ENCODE assay signal across 9 mouse cellular contexts in the genomic region with DNA sequence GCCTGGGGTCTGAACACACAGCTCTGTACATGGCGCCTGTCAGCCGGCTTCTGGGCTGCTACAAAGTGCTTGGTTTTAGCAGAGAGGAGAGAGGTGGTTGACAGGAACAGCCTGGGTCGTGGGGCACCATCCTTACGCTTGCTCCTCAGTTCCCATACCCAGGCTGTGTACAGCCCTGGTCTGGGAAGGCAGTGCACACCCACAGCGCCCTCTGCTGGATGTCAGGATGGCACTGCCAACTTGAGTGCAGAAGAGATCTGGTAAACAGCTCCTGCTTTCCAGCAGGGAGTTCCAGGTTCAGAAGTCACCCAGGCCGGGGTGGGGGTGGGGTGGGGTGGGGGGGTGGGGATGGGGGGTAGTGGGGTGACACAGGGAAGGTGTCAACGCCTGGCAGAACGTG.
DNase-seq lines count a peak whose midpoint lies in the region; ATAC-seq and TF ChIP-seq lines count a peak whose summit lies in the region.
"Had no signal": no experiment of that assay in that cellular context is flagged by ENCODE, and none has a peak within 500 bp of the region (broad histone marks: within the 10 kb centered on the region; RNA-seq: fewer than 3 reads in every experiment).

No protein-coding gene starts in this region.

- H3K4me3 ChIP-seq in CH12.LX (replicated peaks in 1 of 3; ENCODE audit: low read depth in 2 of 3, low read length in 2 of 3, poor library complexity in 1 of 3) = no peak overlapping the region
- H3K4me3 ChIP-seq in forebrain, embryonic 12.5 days (replicated peaks) = no peak overlapping the region
- H3K4me3 ChIP-seq in lung, embryonic 14.5 days (ENCODE audit: low read depth, low read length) = no peak overlapping the region
- H3K4me3 ChIP-seq: embryonic facial prominence, embryonic 12.5 days had no signal

- peak in 1 of 2 experiments; percentile 82; a peak in 3 of 4 replicates for TF ChIP-seq CTCF in CH12.LX (conservative IDR thresholded peaks at IDR 0.05 in 1 of 2, IDR thresholded peaks at IDR 0.05 in 1 of 2; ENCODE audit: low read depth in 2 of 2, low read length in 2 of 2)
- TF ChIP-seq CTCF in lung, embryonic 14.5 days (IDR thresholded peaks at IDR 0.05; ENCODE audit: low read depth) = peak; percentile 95

- no peak overlapping the region for H3K27ac ChIP-seq in CH12.LX (ENCODE audit: insufficient read depth, low read depth)
- no peak overlapping the region for H3K27ac ChIP-seq in forebrain, embryonic 12.5 days
- H3K27ac ChIP-seq in lung, embryonic 14.5 days (ENCODE audit: low read depth) = no peak overlapping the region
- H3K27ac ChIP-seq: embryonic facial prominence, embryonic 12.5 days had no signal

- no peak overlapping the region for H3K9ac ChIP-seq in CH12.LX (ENCODE audit: insufficient read depth, low read depth)
- no peak overlapping the region for H3K9ac ChIP-seq in forebrain, embryonic 12.5 days
- H3K9ac ChIP-seq in lung, embryonic 14.5 days = no peak overlapping the region
- H3K9ac ChIP-seq: embryonic facial prominence, embryonic 12.5 days had no signal

- dilution Hi-C loops in CH12.LX (cut with MboI; ENCODE audit: extremely low pct_ligation_motif_present, extremely low pct_unique_long_range_greater_than_20kb, low sequenced_read_pairs) = no loop called here

- H3K27me3 ChIP-seq in CH12.LX (replicated peaks) = peaks cover 90% of the 10 kb centered on the region
- H3K27me3 ChIP-seq in forebrain, embryonic 12.5 days = peaks cover 30% of the 10 kb centered on the region
- no peaks in the 10 kb centered on the region for H3K27me3 ChIP-seq in lung, embryonic 14.5 days (ENCODE audit: insufficient read depth, low read length)

- no peak overlapping the region for H3K4me2 ChIP-seq in CH12.LX (ENCODE audit: insufficient read depth, low read depth, poor library complexity, severe bottlenecking)
- no peak overlapping the region for H3K4me2 ChIP-seq in forebrain, embryonic 12.5 days
- H3K4me2 ChIP-seq in lung, embryonic 14.5 days = no peak overlapping the region
- H3K4me2 ChIP-seq: embryonic facial prominence, embryonic 12.5 days had no signal

- in situ Hi-C loops in CH12.LX (cut with MboI; ENCODE audit: low pct_ligation_motif_present, low pct_unique_long_range_greater_than_20kb, low sequenced_read_pairs) = loop anchor here (5.0 kb wide), 1 partner anchor 110 kb away; the partner anchor contains the start of gene Camk2n1

- 7% methylated on average over 8 of the region's 8 CpGs for WGBS in forebrain, embryonic 12.5 days
- WGBS in lung, embryonic 14.5 days = 8% methylated on average over 8 of the region's 8 CpGs

- intact Hi-C loops in heart, postnatal 14 days (cut with DNase I) = loop anchor here (1.0 to 5.0 kb wide), 3 partner anchors 57 to 140 kb away; no protein-coding TSS in a partner anchor

- H3K79me2 ChIP-seq in CH12.LX (replicated peaks; ENCODE audit: control insufficient read depth, extremely low read depth, insufficient read depth, poor library complexity, severe bottlenecking) = no peaks in the 10 kb centered on the region

- DNase-seq in CH12.LX (ENCODE audit: extremely low read depth) = peak; percentile 60
- DNase-seq in c-Kit-positive CD71-negative TER-119-negative erythroid progenitor cells, embryonic 14.5 days (ENCODE audit: low read depth) = peak; percentile 23
- DNase-seq in heart, postnatal 14 days = peak; percentile 83 to 89
- DNase-seq in kidney, postnatal 4 days = peak; percentile 94
- DNase-seq in lung, embryonic 14.5 days = peak; percentile 93
- DNase-seq in ovary, postnatal 36 days (ENCODE audit: low spot score) = peak; percentile 78
- peak; percentile 45 to 48 for DNase-seq in thymus, postnatal 36 days

- peak; percentile 78 for TF ChIP-seq RAD21 in CH12.LX (IDR thresholded peaks at IDR 0.05; ENCODE audit: low read depth, low read length)

- H3K9me3 ChIP-seq in CH12.LX (replicated peaks; ENCODE audit: low read length) = no peaks in the 10 kb centered on the region
- H3K9me3 ChIP-seq in forebrain, embryonic 12.5 days = no peaks in the 10 kb centered on the region
- H3K9me3 ChIP-seq in lung, embryonic 14.5 days (ENCODE audit: low read depth, low read length) = no peaks in the 10 kb centered on the region
- H3K9me3 ChIP-seq: embryonic facial prominence, embryonic 12.5 days had no signal

- TF ChIP-seq EP300 in CH12.LX (IDR thresholded peaks at IDR 0.05; ENCODE audit: low read length) = no peak

- no peaks in the 10 kb centered on the region for H3K36me3 ChIP-seq in CH12.LX (replicated peaks in 1 of 2; ENCODE audit: control insufficient read depth in 1 of 2, insufficient read depth in 1 of 2, low read length in 1 of 2)
- no peaks in the 10 kb centered on the region for H3K36me3 ChIP-seq in forebrain, embryonic 12.5 days (replicated peaks)
- H3K36me3 ChIP-seq in lung, embryonic 14.5 days (ENCODE audit: insufficient read depth) = no peaks in the 10 kb centered on the region
- H3K36me3 ChIP-seq: embryonic facial prominence, embryonic 12.5 days had no signal

- no peaks in the 10 kb centered on the region for H3K4me1 ChIP-seq in CH12.LX (ENCODE audit: control insufficient read depth in 1 of 2, insufficient read depth in 2 of 2)
- H3K4me1 ChIP-seq in forebrain, embryonic 12.5 days = peaks cover 5% of the 10 kb centered on the region; the same call in 1 of the 2 replicates
- no peaks in the 10 kb centered on the region for H3K4me1 ChIP-seq in lung, embryonic 14.5 days (ENCODE audit: insufficient read depth)
- H3K4me1 ChIP-seq: embryonic facial prominence, embryonic 12.5 days had no signal

- no peak for TF ChIP-seq POLR2A in CH12.LX (IDR thresholded peaks at IDR 0.05; ENCODE audit: low read depth, low read length)

- ATAC-seq in forebrain, embryonic 12.5 days (ENCODE audit: low FRiP score) = peak; percentile 85
- peak; percentile 66; the same call in 1 of the 2 replicates for ATAC-seq in lung, embryonic 14.5 days (ENCODE audit: insufficient read depth)

TF ChIP-seq in CH12.LX, 34 proteins besides CTCF, POLR2A, EP300 and RAD21:
- TF ChIP-seq ZC3H11A (IDR thresholded peaks at IDR 0.05; ENCODE audit: low read depth, low read length) (peak; percentile 24; the same call in 1 of the 2 replicates), ELF1 (IDR thresholded peaks at IDR 0.05; ENCODE audit: low read depth, low read length) (no peak), SMC3 (IDR thresholded peaks at IDR 0.05; ENCODE audit: low read depth, low read length) (peak; percentile 94)

Comparison
In these comparisons a context has a peak if more than half of its experiments do, and no peak if none do; other contexts are left out.
1. DNase-seq: peak in every context shown above with its lines; median percentile 94 in kidney, postnatal 4 days; 93 in lung, embryonic 14.5 days; 86 in heart, postnatal 14 days; 78 in ovary, postnatal 36 days; 60 in CH12.LX; 46 in thymus, postnatal 36 days; 23 in c-Kit-positive CD71-negative TER-119-negative erythroid progenitor cells, embryonic 14.5 days.